Mouse (Mus musculus): Measurements from ENCODE around the gene Ccdc194.

DNA sequence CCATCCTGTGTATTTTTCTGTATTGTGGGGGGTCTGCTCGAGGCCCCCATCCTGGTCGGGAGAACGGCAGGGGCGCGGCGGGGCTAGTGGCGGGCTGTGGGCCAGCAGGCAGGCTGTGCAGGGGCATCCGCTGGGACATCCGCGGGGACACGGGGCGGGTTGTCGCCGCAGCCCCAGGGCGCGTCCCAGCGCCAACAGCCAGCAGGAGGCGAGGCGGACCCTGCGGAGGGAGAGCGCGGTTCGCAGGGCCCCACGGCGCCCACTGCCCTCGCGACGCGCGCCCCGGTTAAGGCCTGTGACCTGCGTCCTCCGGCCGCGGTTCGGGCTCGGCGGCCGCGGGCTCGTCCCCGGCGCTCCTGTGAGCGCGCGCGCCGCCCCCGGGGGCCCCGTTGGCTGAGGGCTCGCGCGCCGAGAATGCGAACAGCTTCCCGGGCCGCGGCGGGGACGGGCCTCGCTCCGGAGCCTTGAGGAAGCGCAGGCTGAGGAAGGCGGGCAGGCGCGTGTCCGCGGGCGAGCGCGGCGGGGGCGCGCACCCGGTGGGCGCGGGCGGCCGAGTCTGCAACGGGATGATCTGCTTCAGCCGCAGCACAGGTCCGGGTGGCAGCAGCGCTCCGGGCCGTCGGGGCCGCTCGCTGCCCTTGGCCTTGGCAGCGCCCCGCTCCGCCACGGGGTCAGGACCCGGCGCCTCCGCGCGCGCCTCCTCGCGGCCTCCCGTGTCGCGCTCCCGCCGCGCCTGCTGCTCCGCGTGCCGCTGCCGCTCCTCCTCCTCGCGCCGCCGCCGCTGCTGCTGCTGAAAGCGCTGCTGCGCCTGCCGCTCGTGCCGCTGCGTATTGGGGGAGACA is 49.2 kb downstream of the Ccdc194 start:
- TF ChIP-seq FLI1 (IDR thresholded peaks at IDR 0.05; ENCODE audit: low read length) (no peak), GATA1 (IDR thresholded peaks at IDR 0.05; ENCODE audit: borderline replicate concordance, low read length) (no peak)

All from megakaryocyte, embryonic 14.5 days (primary cell).